ENCODE assay signal across 8 mouse cellular contexts in genomic region chrX:93700528-93701225, GRCm38 (mm10). TPM values are rescaled to one million over a fixed set of nuclear protein-coding genes. Genes with fewer than 3 reads are reported as not detected.
DNase-seq lines count a peak whose midpoint lies in the region; ATAC-seq and TF ChIP-seq lines count a peak whose summit lies in the region.

No protein-coding gene starts in this region.

- no peak overlapping the region for H3K4me3 ChIP-seq in forebrain, embryonic 11.5 days (ENCODE audit: low read depth, low read length)
- H3K4me3 ChIP-seq in heart, embryonic 14.5 days (ENCODE audit: control insufficient read depth in 1 of 2, insufficient read depth in 1 of 2, low read depth in 1 of 2, low read length in 2 of 2): no peak overlapping the region
- H3K4me3 ChIP-seq in lung, embryonic 15.5 days: no peak overlapping the region

- H3K27ac ChIP-seq in forebrain, embryonic 11.5 days (ENCODE audit: low read depth, low read length): no peak overlapping the region
- peak overlapping the region in 1 of 2 experiments; percentile 39; a peak in 2 of 4 replicates for H3K27ac ChIP-seq in heart, embryonic 14.5 days (replicated peaks in 1 of 2; ENCODE audit: control insufficient read depth in 1 of 2, insufficient read depth in 1 of 2, low read depth in 2 of 2, low read length in 2 of 2)
- no peak overlapping the region for H3K27ac ChIP-seq in lung, embryonic 15.5 days

- WGBS in forebrain, embryonic 11.5 days: 62% methylated on average over 8 of the region's 8 CpGs
- WGBS in heart, embryonic 14.5 days: 34% methylated on average over 8 of the region's 8 CpGs
- 27% methylated on average over 8 of the region's 8 CpGs for whole genome bisulfite sequencing in lung, embryonic 15.5 days

- H3K27me3 ChIP-seq in forebrain, embryonic 11.5 days (ENCODE audit: control insufficient read depth, insufficient read depth, low read length): no peaks in the 10 kb centered on the region
- no peaks in the 10 kb centered on the region for H3K27me3 ChIP-seq in heart, embryonic 14.5 days (ENCODE audit: control insufficient read depth, insufficient read depth, low read length)
- no peaks in the 10 kb centered on the region for H3K27me3 ChIP-seq in lung, embryonic 15.5 days

- no peaks in the 10 kb centered on the region for H3K9me3 ChIP-seq in forebrain, embryonic 11.5 days (ENCODE audit: control insufficient read depth, low read length)
- no peaks in the 10 kb centered on the region for H3K9me3 ChIP-seq in heart, embryonic 14.5 days (ENCODE audit: control insufficient read depth, low read length)
- no peaks in the 10 kb centered on the region for H3K9me3 ChIP-seq in lung, embryonic 15.5 days

- no peaks in the 10 kb centered on the region for H3K36me3 ChIP-seq in forebrain, embryonic 11.5 days (ENCODE audit: control insufficient read depth, insufficient read depth, low read length)
- no peaks in the 10 kb centered on the region for H3K36me3 ChIP-seq in heart, embryonic 14.5 days (ENCODE audit: control insufficient read depth, insufficient read depth, low read length)
- H3K36me3 ChIP-seq in lung, embryonic 15.5 days: no peaks in the 10 kb centered on the region

- no peak overlapping the region for H3K9ac ChIP-seq in forebrain, embryonic 11.5 days (ENCODE audit: low read length)
- H3K9ac ChIP-seq in heart, embryonic 14.5 days (ENCODE audit: low read length): no peak overlapping the region
- no peak overlapping the region for H3K9ac ChIP-seq in lung, embryonic 15.5 days

- TF ChIP-seq POLR2A in brain, embryonic 14.5 days (IDR thresholded peaks at IDR 0.05; ENCODE audit: borderline replicate concordance, extremely low read depth, insufficient read depth, insufficient read length, poor library complexity, severe bottlenecking): no peak

- no peaks in the 10 kb centered on the region for H3K4me1 ChIP-seq in forebrain, embryonic 11.5 days (replicated peaks; ENCODE audit: control insufficient read depth, insufficient read depth, low read length)
- 0 out of 4 replicates have a peak, but pooled peaks cover 0 to 3% of the 10 kb centered on the region in 2 experiments for H3K4me1 ChIP-seq in heart, embryonic 14.5 days (ENCODE audit: control insufficient read depth in 2 of 2, insufficient read depth in 2 of 2, low read length in 2 of 2)
- H3K4me1 ChIP-seq in lung, embryonic 15.5 days: no peaks in the 10 kb centered on the region

- no peak overlapping the region for H3K4me2 ChIP-seq in forebrain, embryonic 11.5 days (ENCODE audit: low read depth, low read length, severe bottlenecking)
- H3K4me2 ChIP-seq in heart, embryonic 14.5 days (ENCODE audit: low read length): peak overlapping the region; percentile 41
- peak overlapping the region; percentile 10; the same call in 1 of the 2 replicates for H3K4me2 ChIP-seq in lung, embryonic 15.5 days

- DNase-seq in MN1 (ENCODE audit: low spot score): peak; percentile 73
- peak; percentile 86 for DNase-seq in brain, embryonic 14.5 days (ENCODE audit: low read depth)
- peak; percentile 50 for DNase-seq in forebrain, embryonic 11.5 days (ENCODE audit: low spot score)
- peak; percentile 49 for DNase-seq in layer of hippocampus, adult 11-12 months (ENCODE audit: low spot score)
- peak; percentile 33 for DNase-seq in ovary, postnatal 14 days (ENCODE audit: low spot score)
- DNase-seq in thymus, postnatal 4 days: peak; percentile 35

- ATAC-seq in forebrain, embryonic 11.5 days (replicated peaks; ENCODE audit: low FRiP score): no peak
- peak; percentile 39; the same call in 1 of the 2 replicates for ATAC-seq in heart, embryonic 14.5 days (ENCODE audit: insufficient number of reproducible peaks, insufficient read depth, low FRiP score, low read depth)
- ATAC-seq in lung, embryonic 15.5 days (ENCODE audit: borderline replicate concordance, extremely low read depth, low FRiP score, low TSS enrichment): peak; percentile 79; the same call in 1 of the 2 replicates

- no peak for TF ChIP-seq CTCF in brain, embryonic 14.5 days (IDR thresholded peaks at IDR 0.05; ENCODE audit: borderline replicate concordance, extremely low read depth, insufficient read depth, insufficient read length)

RNA-seq across cellular contexts. Expression of gene Pcyt1b, which starts 46.0 kb away (rescaled TPM):
- polyA plus RNA-seq in brain, embryonic 14.5 days (2012; rRNA removed): 20.4 and 29.1 TPM in 2 replicates
- polyA plus RNA-seq in forebrain, embryonic 11.5 days (2014; fragmentation: Nextera tagmentation; extraction: Ambion mirVana): 6.9 and 8.3 TPM in 2 replicates
- polyA plus RNA-seq in heart, embryonic 14.5 days (2014; fragmentation: Nextera tagmentation; extraction: Ambion mirVana): 1.00 and 1.6 TPM in 2 replicates
- 1.3 and 1.7 TPM in 2 replicates for polyA plus RNA-seq in lung, embryonic 15.5 days (2015; fragmentation: Nextera tagmentation; extraction: Ambion mirVana)

Comparison
In these comparisons a context has a peak if more than half of its experiments do, and no peak if none do; other contexts are left out.
1. DNase-seq: peak in every context shown above with its lines; median percentile 86 in brain, embryonic 14.5 days; 73 in MN1; 50 in forebrain, embryonic 11.5 days; 49 in layer of hippocampus, adult 11-12 months; 35 in thymus, postnatal 4 days; 33 in ovary, postnatal 14 days.